Comparison of ENCODE assay signal across 9 mouse cellular contexts in genomic region chr6:108454979-108455836, GRCm38 (mm10).
DNase-seq lines count a peak whose midpoint lies in the region; ATAC-seq and TF ChIP-seq lines count a peak whose summit lies in the region.
"Had no signal": no experiment of that assay in that cellular context is flagged by ENCODE, and none has a peak within 500 bp of the region (broad histone marks: within the 10 kb centered on the region; RNA-seq: fewer than 3 reads in every experiment).

No protein-coding gene starts in this region.

- no peak for TF ChIP-seq EP300 in lung, postnatal 0 days (IDR thresholded peaks at IDR 0.05)
- no peak for TF ChIP-seq EP300 in heart, postnatal 0 days (IDR thresholded peaks at IDR 0.05; ENCODE audit: low read depth)

- H3K4me2 ChIP-seq in heart, embryonic 12.5 days: no peak overlapping the region
- no peak overlapping the region for H3K4me2 ChIP-seq in lung, postnatal 0 days (replicated peaks; ENCODE audit: low read depth, low read length)
- no peak overlapping the region; the same call in 1 of the 2 replicates for H3K4me2 ChIP-seq in heart, postnatal 0 days (ENCODE audit: low read depth, low read length)

- intact Hi-C loops in left cerebral cortex, postnatal 14 days (cut with DNase I): loop anchor here (5.0 kb wide), 1 partner anchor 97 kb away; no protein-coding TSS in a partner anchor

- no peak overlapping the region for H3K4me3 ChIP-seq in heart, embryonic 12.5 days
- no peak overlapping the region for H3K4me3 ChIP-seq in lung, postnatal 0 days (ENCODE audit: low read depth, low read length)
- no peak overlapping the region for H3K4me3 ChIP-seq in lung, adult 2 months (replicated peaks; ENCODE audit: extremely low read depth, low read depth, low read length)
- no peak overlapping the region for H3K4me3 ChIP-seq in heart, postnatal 0 days (ENCODE audit: low read depth, low read length)

- H3K36me3 ChIP-seq in heart, embryonic 12.5 days: peaks cover 10% of the 10 kb centered on the region; the same call in 1 of the 2 replicates
- no peaks in the 10 kb centered on the region for H3K36me3 ChIP-seq in lung, postnatal 0 days (ENCODE audit: insufficient read depth, low read length)
- peaks cover 3% of the 10 kb centered on the region; the same call in 1 of the 2 replicates for H3K36me3 ChIP-seq in heart, postnatal 0 days (replicated peaks; ENCODE audit: control insufficient read depth, insufficient read depth, low read length)

- TF ChIP-seq POLR2A in lung, adult 2 months (IDR thresholded peaks at IDR 0.05; ENCODE audit: borderline replicate concordance, extremely low read depth, low read depth, low read length): no peak

- no peak for TF ChIP-seq CTCF in lung, postnatal 0 days (IDR thresholded peaks at IDR 0.05)
- TF ChIP-seq CTCF in lung, adult 2 months (IDR thresholded peaks at IDR 0.05; ENCODE audit: insufficient read depth, low read length): no peak
- TF ChIP-seq CTCF in heart, postnatal 0 days (IDR thresholded peaks at IDR 0.05; ENCODE audit: low read depth): no peak

- ATAC-seq in heart, embryonic 12.5 days (ENCODE audit: insufficient number of reproducible peaks, low FRiP score): no peak
- no peak for ATAC-seq in lung, postnatal 0 days
- no peak for ATAC-seq in heart, postnatal 0 days (ENCODE audit: insufficient read depth, low read depth)

- no peaks in the 10 kb centered on the region for H3K9me3 ChIP-seq in heart, embryonic 12.5 days (replicated peaks)
- no peaks in the 10 kb centered on the region for H3K9me3 ChIP-seq in lung, postnatal 0 days (ENCODE audit: low read length)
- H3K9me3 ChIP-seq in heart, postnatal 0 days (replicated peaks; ENCODE audit: control insufficient read depth, low read length): no peaks in the 10 kb centered on the region

- H3K27me3 ChIP-seq in heart, embryonic 12.5 days (replicated peaks): no peaks in the 10 kb centered on the region
- H3K27me3 ChIP-seq in lung, postnatal 0 days (replicated peaks; ENCODE audit: insufficient read depth, low read length): no peaks in the 10 kb centered on the region
- no peaks in the 10 kb centered on the region for H3K27me3 ChIP-seq in heart, postnatal 0 days (ENCODE audit: control insufficient read depth, insufficient read depth, low read length)

- peaks cover 59% of the 10 kb centered on the region for H3K4me1 ChIP-seq in heart, embryonic 12.5 days (replicated peaks)
- H3K4me1 ChIP-seq in lung, postnatal 0 days (ENCODE audit: insufficient read depth, low read depth, low read length): peaks cover 13% of the 10 kb centered on the region; the same call in 1 of the 2 replicates
- H3K4me1 ChIP-seq in lung, adult 2 months (ENCODE audit: control insufficient read depth, insufficient read depth, low read length): peaks cover 9% of the 10 kb centered on the region
- peaks cover 36% of the 10 kb centered on the region for H3K4me1 ChIP-seq in heart, postnatal 0 days (ENCODE audit: control insufficient read depth, insufficient read depth)

- no peak overlapping the region for H3K9ac ChIP-seq in heart, embryonic 12.5 days
- H3K9ac ChIP-seq in lung, postnatal 0 days (replicated peaks; ENCODE audit: low read depth): no peak overlapping the region
- H3K9ac ChIP-seq in heart, postnatal 0 days (replicated peaks; ENCODE audit: low read depth, low read length): no peak overlapping the region; the same call in 1 of the 2 replicates

- WGBS in heart, embryonic 12.5 days: 84% methylated on average over 7 of the region's 7 CpGs
- 90% methylated on average over 7 of the region's 7 CpGs for WGBS in lung, postnatal 0 days
- 94% methylated on average over 7 of the region's 7 CpGs for WGBS in lung, adult 2 months
- 86% methylated on average over 7 of the region's 7 CpGs for WGBS in heart, postnatal 0 days

- H3K27ac ChIP-seq in heart, embryonic 12.5 days (ENCODE audit: poor library complexity, severe bottlenecking): peak overlapping the region; percentile 79
- H3K27ac ChIP-seq in lung, postnatal 0 days (ENCODE audit: low read length): no peak overlapping the region
- peak overlapping the region; percentile 91 for H3K27ac ChIP-seq in heart, postnatal 0 days (ENCODE audit: low read depth)

- no peak for DNase-seq in heart, postnatal 4 days
- DNase-seq in lung, postnatal 0 days (ENCODE audit: low spot score): peak; percentile 19
- no peak for DNase-seq in lung, adult 2 months
- DNase-seq in heart, postnatal 0 days (ENCODE audit: low spot score): peak; percentile 5
- no peak for DNase-seq in embryo, embryonic 10.5 days (ENCODE audit: low spot score)
- no peak for DNase-seq in left cerebral cortex, postnatal 14 days (ENCODE audit: low spot score in 2 of 2)
- DNase-seq: liver; thymus, adult 18-20 months had no signal

Comparison
In these comparisons a context has a peak if more than half of its experiments do, and no peak if none do; other contexts are left out.
1. DNase-seq: peak in lung, postnatal 0 days (single experiment) and heart, postnatal 0 days (single experiment); none in heart, postnatal 4 days (single experiment), lung, adult 2 months (single experiment), embryo, embryonic 10.5 days (single experiment) and left cerebral cortex, postnatal 14 days (0 of 2).